Mouse (Mus musculus) adrenal gland, postnatal 25 days (tissue): ENCODE data around the gene Eif2ak4. TPM values are rescaled to one million over a fixed set of nuclear protein-coding genes. Genes with fewer than 3 reads are reported as not detected.

Experiments used
- DNase-seq: peaks from one replicate; pipeline ENCODE4 v3.0.0; 2021; ENCODE audit warnings: mixed read lengths
- total RNA-seq: library from RNA; stranded (reverse); gene quantifications from 2 replicates; pipeline ENCODE4 v1.2.3, GENCODE M21; 2021

Eif2ak4 gene
- total RNA-seq, 1 experiment from 2014 or later = 25.7 TPM

- no peak for DNase-seq
Measured at GRCm38 (mm10) chr2:118405568-118405967, 17.1 kb downstream of the Eif2ak4 start.

GRCm38 (mm10) chr2:118406811-118407210 lies 18.4 kb downstream of the Eif2ak4 start:
- DNase-seq = no peak

GRCm38 (mm10) chr2:118408336-118408895 lies 20.0 kb downstream of the Eif2ak4 start:
- no peak for DNase-seq

GRCm38 (mm10) chr2:118412821-118413220 lies 24.4 kb downstream of the Eif2ak4 start:
- no peak for DNase-seq

GRCm38 (mm10) chr2:118415601-118416355 lies 27.4 kb downstream of the Eif2ak4 start:
- DNase-seq = no peak

- DNase-seq = no peak
Measured at GRCm38 (mm10) chr2:118418076-118418475, 29.7 kb downstream of the Eif2ak4 start.

GRCm38 (mm10) chr2:118421951-118422350 lies 33.5 kb downstream of the Eif2ak4 start:
- no peak for DNase-seq

GRCm38 (mm10) chr2:118422385-118422784 lies 34.0 kb downstream of the Eif2ak4 start:
- no peak for DNase-seq

- DNase-seq = no peak
Measured at GRCm38 (mm10) chr2:118428296-118428695, 39.9 kb downstream of the Eif2ak4 start.

GRCm38 (mm10) chr2:118429297-118429696 lies 40.9 kb downstream of the Eif2ak4 start:
- no peak for DNase-seq

GRCm38 (mm10) chr2:118430630-118431029 lies 42.2 kb downstream of the Eif2ak4 start:
- no peak for DNase-seq

- DNase-seq = peak; percentile 41
Measured at GRCm38 (mm10) chr2:118431589-118431988, 43.2 kb downstream of the Eif2ak4 start.

- DNase-seq = no peak
Measured at GRCm38 (mm10) chr2:118442172-118442571, 53.8 kb downstream of the Eif2ak4 start.

- DNase-seq = no peak
Measured at GRCm38 (mm10) chr2:118442723-118443122, 54.3 kb downstream of the Eif2ak4 start.

GRCm38 (mm10) chr2:118445696-118446674 lies 57.6 kb downstream of the Eif2ak4 start:
- no peak for DNase-seq

GRCm38 (mm10) chr2:118448181-118448580 lies 59.8 kb downstream of the Eif2ak4 start:
- DNase-seq = no peak

GRCm38 (mm10) chr2:118451056-118451455 lies 62.6 kb downstream of the Eif2ak4 start:
- DNase-seq = no peak

- DNase-seq = no peak
Measured at GRCm38 (mm10) chr2:118457029-118457428, 68.6 kb downstream of the Eif2ak4 start.

- no peak for DNase-seq
Measured at GRCm38 (mm10) chr2:118457463-118458261, 69.2 kb downstream of the Eif2ak4 start.

- DNase-seq = no peak
Measured at GRCm38 (mm10) chr2:118461480-118462165, 73.2 kb downstream of the Eif2ak4 start.

- DNase-seq = no peak
Measured at GRCm38 (mm10) chr2:118463480-118463879, 75.1 kb downstream of the Eif2ak4 start.
